Mouse (Mus musculus) kidney, adult 2 months (tissue): ENCODE measurements at regions not wholly inside any gene's neighbourhood (a gene's known extent, or its start where the extent isn't known, plus 50 kb on each side); places are given as distances from the start of the nearest gene placed in this dataset.

Experiments used
- DNase-seq: peaks from one replicate; pipeline ENCODE4 v3.0.0; 2021
- H3K27ac ChIP-seq: fragments of 200-500 bp; 2 replicates; pipeline ENCODE4 v1.5.1; 2012; ENCODE audit warnings: low read depth, low read length, control low read depth, inconsistent platforms; ENCODE audit not compliant: insufficient read depth
- H3K27me3 ChIP-seq: fragments of 200-500 bp; replicated peaks from 2 replicates; pipeline ENCODE4 v1.6.1; 2012; ENCODE audit warnings: mild to moderate bottlenecking, moderate library complexity, low read length, inconsistent platforms; ENCODE audit not compliant: control insufficient read depth, insufficient read depth
- H3K36me3 ChIP-seq: fragments of 200-500 bp; 2 replicates; pipeline ENCODE4 v1.6.1; 2012; ENCODE audit warnings: mild to moderate bottlenecking, moderate library complexity, low read length, inconsistent platforms; ENCODE audit not compliant: control insufficient read depth, insufficient read depth
- H3K4me1 ChIP-seq: fragments of 200-500 bp; 2 replicates; pipeline ENCODE4 v1.6.1; 2011; ENCODE audit warnings: low read length; ENCODE audit not compliant: control insufficient read depth, insufficient read depth
- H3K4me3 ChIP-seq: fragments of 200-500 bp; 2 replicates; pipeline ENCODE4 v1.5.1; 2011; ENCODE audit warnings: mild to moderate bottlenecking, low read depth, low read length, control low read depth; ENCODE audit not compliant: insufficient read depth
- CTCF ChIP-seq: fragments of 200-500 bp; conservative IDR thresholded peaks from 2 replicates; pipeline ENCODE4 v1.5.1; 2011; ENCODE audit warnings: low read depth, mild to moderate bottlenecking, control low read depth, low read length, moderate library complexity, mixed read lengths; ENCODE audit not compliant: insufficient read depth, insufficient read length
- POLR2A ChIP-seq: fragments of 200-500 bp; IDR thresholded peaks from one replicate; pipeline ENCODE4 v1.6.1; 2011; ENCODE audit warnings: low read depth, low read length, control low read depth
- WGBS: fragments of 180-500 bp; shearing (Covaris S2); methylation state at CpG from one replicate; pipeline ENCODE4 v1.1.7; 2018; 5-methylcytosine and 5-hydroxymethylcytosine counted together

- no peak for TF ChIP-seq POLR2A
- TF ChIP-seq CTCF: no peak
- no peaks in the 10 kb centered on the region for H3K4me1 ChIP-seq
- no peaks in the 10 kb centered on the region for H3K27me3 ChIP-seq
- DNase-seq: no peak
- no peak overlapping the region for H3K4me3 ChIP-seq
- H3K36me3 ChIP-seq: no peaks in the 10 kb centered on the region
- 60% methylated on average over 2 of the region's 2 CpGs for WGBS
- no peak overlapping the region for H3K27ac ChIP-seq
Measured at GRCm38 (mm10) chr5:85832556-85832955, 232.8 kb downstream of the Cenpc1 start.

- Histone ChIP-seq H3K4me1 (no peaks in the 10 kb centered on the region), H3K27me3 (no peaks in the 10 kb centered on the region), H3K27ac (no peak overlapping the region), H3K4me3 (no peak overlapping the region), H3K36me3 (no peaks in the 10 kb centered on the region)
- WGBS: 66% methylated on average over 14 of the region's 14 CpGs
- TF ChIP-seq CTCF (no peak), POLR2A (no peak)
- DNase-seq: no peak
Measured at GRCm38 (mm10) chr5:85795531-85796197, 269.7 kb downstream of the Cenpc1 start.

GRCm38 (mm10) chr5:85793148-85793547 is 272.2 kb downstream of the Cenpc1 start:
- Histone ChIP-seq H3K4me1 (no peaks in the 10 kb centered on the region), H3K36me3 (no peaks in the 10 kb centered on the region), H3K27me3 (no peaks in the 10 kb centered on the region), H3K27ac (no peak overlapping the region), H3K4me3 (no peak overlapping the region)
- DNase-seq: no peak
- TF ChIP-seq CTCF: no peak
- TF ChIP-seq POLR2A: no peak
- 81% methylated on average over 4 of the region's 4 CpGs for WGBS

- Histone ChIP-seq H3K27me3 (no peaks in the 10 kb centered on the region), H3K4me3 (no peak overlapping the region), H3K4me1 (no peaks in the 10 kb centered on the region), H3K36me3 (no peaks in the 10 kb centered on the region), H3K27ac (no peak overlapping the region)
- WGBS: 31% methylated on average over 8 of the region's 8 CpGs
- no peak for TF ChIP-seq CTCF
- TF ChIP-seq POLR2A: no peak
- no peak for DNase-seq
Measured at GRCm38 (mm10) chr5:85780730-85781454, 284.5 kb downstream of the Cenpc1 start.

GRCm38 (mm10) chr5:85780017-85780416 is 285.4 kb downstream of the Cenpc1 start:
- WGBS: 56% methylated on average over 5 of the region's 5 CpGs
- H3K27ac ChIP-seq: no peak overlapping the region
- no peak for DNase-seq
- TF ChIP-seq POLR2A: no peak
- TF ChIP-seq CTCF: no peak
- H3K36me3 ChIP-seq: no peaks in the 10 kb centered on the region
- H3K27me3 ChIP-seq: no peaks in the 10 kb centered on the region
- H3K4me3 ChIP-seq: no peak overlapping the region
- no peaks in the 10 kb centered on the region for H3K4me1 ChIP-seq

- Histone ChIP-seq H3K27ac (no peak overlapping the region), H3K27me3 (no peaks in the 10 kb centered on the region), H3K4me3 (no peak overlapping the region), H3K36me3 (no peaks in the 10 kb centered on the region), H3K4me1 (no peaks in the 10 kb centered on the region)
- 67% methylated on average over 4 of the region's 4 CpGs for WGBS
- DNase-seq: no peak
- TF ChIP-seq CTCF (no peak), POLR2A (no peak)
Measured at GRCm38 (mm10) chr5:85779205-85779604, 286.2 kb downstream of the Cenpc1 start.

- no peak for DNase-seq
- H3K27me3 ChIP-seq: no peaks in the 10 kb centered on the region
- no peak for TF ChIP-seq CTCF
- TF ChIP-seq POLR2A: no peak
- no peak overlapping the region for H3K4me3 ChIP-seq
- 82% methylated on average over 4 of the region's 4 CpGs for WGBS
- no peak overlapping the region for H3K27ac ChIP-seq
- H3K4me1 ChIP-seq: no peaks in the 10 kb centered on the region
- H3K36me3 ChIP-seq: no peaks in the 10 kb centered on the region
Measured at GRCm38 (mm10) chr5:85772660-85773059, 292.7 kb downstream of the Cenpc1 start.

GRCm38 (mm10) chr5:85772086-85772485 is 293.3 kb downstream of the Cenpc1 start:
- Histone ChIP-seq H3K4me3 (no peak overlapping the region), H3K4me1 (no peaks in the 10 kb centered on the region), H3K36me3 (no peaks in the 10 kb centered on the region), H3K27ac (no peak overlapping the region), H3K27me3 (no peaks in the 10 kb centered on the region)
- no peak for TF ChIP-seq POLR2A
- no peak for TF ChIP-seq CTCF
- DNase-seq: no peak
- 76% methylated on average over 4 of the region's 4 CpGs for WGBS
